Mouse (Mus musculus) hindbrain, embryonic 15.5 days (tissue): Measurements from ENCODE around the gene R3hdm2. TPM values are rescaled to one million over a fixed set of nuclear protein-coding genes. Genes with fewer than 3 reads are reported as not detected.

Experiments
- ATAC-seq: fragments of 200-750 bp; cut with Nextera tagmentation; 2 replicates; pipeline ENCODE4 v1.8.0; 2017; ENCODE audit warnings: low read depth, moderate number of reproducible peaks, moderate TSS enrichment; ENCODE audit not compliant: low FRiP score
- H3K27ac ChIP-seq: fragments of 300-500 bp; sonication (generic); replicated peaks from 2 replicates; pipeline ENCODE4 v1.5.1; 2015; ENCODE audit warnings: mild to moderate bottlenecking, inconsistent platforms
- H3K27me3 ChIP-seq: fragments of 300-500 bp; sonication (generic); 2 replicates; pipeline ENCODE4 v1.6.1; 2015; ENCODE audit warnings: control low read depth, inconsistent platforms
- H3K36me3 ChIP-seq: fragments of 300-500 bp; sonication (generic); 2 replicates; pipeline ENCODE4 v1.6.1; 2015; ENCODE audit warnings: control low read depth, inconsistent platforms
- H3K4me1 ChIP-seq: fragments of 300-500 bp; sonication (generic); replicated peaks from 2 replicates; pipeline ENCODE4 v1.6.1; 2015; ENCODE audit warnings: control low read depth, inconsistent platforms
- H3K4me2 ChIP-seq: fragments of 300-500 bp; sonication (generic); 2 replicates; pipeline ENCODE4 v1.6.1; 2015; ENCODE audit warnings: moderate library complexity, mild to moderate bottlenecking, inconsistent platforms
- H3K4me3 ChIP-seq: fragments of 300-500 bp; sonication (generic); 2 replicates; pipeline ENCODE4 v1.5.1; 2015; ENCODE audit warnings: mild to moderate bottlenecking, inconsistent platforms
- H3K9ac ChIP-seq: fragments of 300-500 bp; sonication (generic); 2 replicates; pipeline ENCODE4 v1.6.1; 2015; ENCODE audit warnings: inconsistent platforms
- H3K9me3 ChIP-seq: fragments of 300-500 bp; sonication (generic); 2 replicates; pipeline ENCODE4 v1.6.1; 2016; ENCODE audit warnings: control low read depth, inconsistent platforms
- WGBS: fragments of 180-500 bp; shearing (Covaris S2); methylation state at CpG from one replicate; pipeline ENCODE4 v1.1.7; 2015; 5-methylcytosine and 5-hydroxymethylcytosine counted together
- polyA plus RNA-seq: library from polyadenylated mRNA; unstranded; fragments of >200 nt; fragmentation: Nextera tagmentation; extraction: Ambion mirVana; gene quantifications from 2 replicates; pipeline ENCODE4 v1.2.1, GENCODE M21; 2015

R3hdm2 gene
- polyA plus RNA-seq, 1 experiment from 2014 or later = 38.8 TPM

DNA sequence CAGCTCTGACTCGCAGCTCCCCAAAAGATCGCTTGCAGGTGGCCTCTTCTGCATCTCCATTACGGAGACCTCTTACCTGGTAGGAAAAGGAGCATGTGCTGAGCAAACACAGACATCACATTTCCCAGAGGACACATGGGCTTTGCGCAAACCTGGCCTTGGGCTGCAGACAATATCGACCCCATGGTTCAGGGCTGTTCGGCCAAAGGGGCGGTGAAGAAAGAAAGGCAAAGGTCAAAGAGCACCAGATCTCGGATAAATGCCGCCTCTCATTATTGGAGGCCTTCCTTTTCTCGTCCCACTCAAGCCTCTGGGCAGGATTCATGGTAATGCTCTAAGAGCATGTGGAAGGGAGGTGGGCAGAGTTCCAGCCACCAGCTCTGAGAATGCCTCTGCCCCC is 24.8 kb upstream of the R3hdm2 start:
- 48% methylated on average over 10 of the region's 10 CpGs for WGBS
- Histone ChIP-seq H3K4me2 (no peak overlapping the region), H3K27me3 (0 out of 2 replicates have a peak, but pooled peaks cover 3% of the 10 kb centered on the region), H3K9ac (no peak overlapping the region), H3K4me3 (no peak overlapping the region), H3K27ac (no peak overlapping the region), H3K36me3 (no peaks in the 10 kb centered on the region), H3K4me1 (peaks cover 7% of the 10 kb centered on the region; the same call in 1 of the 2 replicates), H3K9me3 (no peaks in the 10 kb centered on the region)
- ATAC-seq = no peak

DNA sequence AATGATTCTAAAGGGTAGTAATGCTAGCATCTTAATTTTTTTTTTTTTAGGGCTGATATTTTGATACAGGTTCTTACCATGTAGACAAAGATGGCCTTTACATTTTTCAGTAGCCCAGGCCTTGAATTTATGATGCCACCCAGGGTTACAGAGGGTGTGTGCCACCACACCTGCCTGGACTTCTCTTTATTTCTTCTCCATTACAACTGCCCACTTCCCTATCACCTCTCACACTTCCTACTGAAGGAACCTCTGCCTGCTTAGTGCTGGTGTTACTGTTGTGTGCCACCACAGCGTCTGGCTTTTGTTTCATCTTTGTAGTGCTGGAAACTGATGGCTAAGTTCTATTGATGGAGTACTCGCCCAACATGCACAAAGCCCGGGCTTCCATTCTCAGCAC is 19.4 kb upstream of the R3hdm2 start:
- Histone ChIP-seq H3K27ac (no peak overlapping the region), H3K4me3 (no peak overlapping the region)
- 87% methylated on average over 3 of the region's 3 CpGs for WGBS

DNA sequence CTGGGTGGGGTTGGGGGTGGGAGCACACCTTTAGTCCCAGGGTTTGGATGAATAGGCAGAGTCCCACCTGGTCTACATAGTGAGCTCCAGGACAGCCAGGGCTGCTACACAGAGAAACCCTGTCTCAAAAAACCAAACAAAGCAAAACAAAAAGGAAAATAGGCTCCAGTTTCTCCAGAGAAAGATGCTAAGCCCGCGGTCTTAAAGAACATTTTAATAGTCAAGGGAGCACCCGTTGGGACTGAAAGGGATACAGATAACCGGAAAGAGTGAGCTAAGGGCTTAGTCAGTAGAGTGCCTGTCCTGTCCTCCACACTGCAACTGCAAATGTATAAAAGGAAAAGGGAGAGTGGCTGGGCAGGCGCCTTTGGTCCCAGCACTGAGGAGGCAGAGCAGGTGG is 13.0 kb upstream of the R3hdm2 start:
- H3K36me3 ChIP-seq = no peaks in the 10 kb centered on the region
- ATAC-seq = no peak
- H3K4me1 ChIP-seq = no peaks in the 10 kb centered on the region
- H3K4me2 ChIP-seq = no peak overlapping the region
- H3K4me3 ChIP-seq = no peak overlapping the region
- H3K27ac ChIP-seq = no peak overlapping the region
- WGBS = 76% methylated on average over 5 of the region's 5 CpGs
- H3K9me3 ChIP-seq = no peaks in the 10 kb centered on the region
- no peaks in the 10 kb centered on the region for H3K27me3 ChIP-seq
- H3K9ac ChIP-seq = no peak overlapping the region

More for the DNA sequence above, 19.4 kb upstream of the R3hdm2 start:
- no peak for ATAC-seq
- Histone ChIP-seq H3K36me3 (no peaks in the 10 kb centered on the region), H3K9me3 (no peaks in the 10 kb centered on the region), H3K4me2 (no peak overlapping the region), H3K4me1 (no peaks in the 10 kb centered on the region), H3K9ac (no peak overlapping the region), H3K27me3 (no peaks in the 10 kb centered on the region)

DNA sequence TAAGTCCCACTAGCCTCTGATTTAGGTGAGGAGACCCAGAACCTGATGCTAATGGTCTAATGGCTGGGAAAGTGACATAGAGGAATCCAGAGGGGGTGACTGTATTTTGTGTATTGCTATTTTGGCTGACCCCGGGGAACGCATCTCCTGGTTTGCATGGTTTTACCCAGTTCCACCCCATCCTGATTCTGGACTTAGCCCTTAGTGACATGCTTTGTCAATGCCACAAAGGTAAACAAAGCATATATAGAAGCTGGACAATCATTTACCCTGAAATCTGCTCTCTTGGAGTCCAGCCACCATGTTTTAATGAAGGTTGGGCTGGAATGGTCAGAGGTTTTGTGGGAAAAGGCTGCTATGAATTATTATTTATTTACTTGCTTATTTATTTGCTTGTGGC is 11.9 kb upstream of the R3hdm2 start:
- Histone ChIP-seq H3K4me1 (no peaks in the 10 kb centered on the region), H3K9ac (no peak overlapping the region), H3K36me3 (no peaks in the 10 kb centered on the region), H3K27me3 (no peaks in the 10 kb centered on the region), H3K27ac (no peak overlapping the region), H3K9me3 (no peaks in the 10 kb centered on the region), H3K4me3 (no peak overlapping the region), H3K4me2 (no peak overlapping the region)
- no peak for ATAC-seq
- 60% methylated on average over 2 of the region's 2 CpGs for WGBS

DNA sequence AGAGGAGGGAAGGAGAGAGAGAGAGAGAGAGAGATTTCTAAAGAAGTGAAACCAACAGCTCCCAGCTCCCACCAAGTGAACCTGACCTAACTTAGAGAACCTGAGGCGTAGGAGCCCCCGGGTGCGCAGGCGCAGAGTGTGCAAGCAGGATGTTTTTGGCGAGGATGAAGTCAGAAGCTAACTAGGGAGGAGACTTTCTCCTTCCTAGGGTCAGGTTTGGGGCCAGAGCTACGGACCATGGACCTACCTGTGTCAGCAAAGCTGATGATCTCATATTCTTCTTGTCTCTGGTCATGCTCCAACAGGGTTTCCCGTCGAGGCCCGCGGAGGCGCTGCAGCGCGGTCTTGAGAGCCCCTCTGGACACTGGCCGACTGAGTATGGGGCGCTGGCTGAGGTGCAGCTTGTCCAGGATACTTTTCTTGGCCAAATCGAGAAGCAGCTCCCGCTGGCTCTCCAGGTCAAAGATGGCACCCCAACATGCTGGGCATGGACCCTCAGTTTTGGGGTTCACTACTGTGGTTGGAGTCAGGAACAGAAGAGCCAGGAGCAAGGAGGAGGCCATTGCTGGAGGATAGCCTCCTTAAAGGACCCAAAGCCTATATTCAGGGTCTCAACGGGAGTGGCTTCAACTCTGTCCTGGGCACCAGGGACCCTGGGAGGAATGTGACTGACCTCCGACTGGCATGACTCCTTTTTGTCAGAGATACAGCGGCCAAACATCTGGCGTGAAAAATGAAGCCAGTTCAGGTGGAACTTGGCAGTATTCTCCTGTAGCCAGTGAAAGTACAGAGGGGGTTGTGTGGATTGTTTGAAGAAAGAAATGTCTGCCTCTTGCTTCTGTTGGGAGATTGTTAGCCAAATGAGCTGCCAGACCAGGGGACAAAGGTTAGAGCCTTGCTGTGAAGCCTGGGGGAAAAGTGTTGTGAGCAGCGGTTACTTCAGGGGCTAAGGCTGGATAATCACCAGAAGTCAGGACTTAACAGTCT is 10.0 kb upstream of the R3hdm2 start, which contains the start of gene Inhbc:
Gene Inhbc, minus strand, starts transcription at position 598 of the 987 bp plus-strand sequence.
- Histone ChIP-seq H3K4me3 (no peak within 1 kb of the TSS), H3K36me3 (no peaks in the 10 kb centered on the region), H3K9me3 (no peaks in the 10 kb centered on the region), H3K27me3 (no peaks in the 10 kb centered on the region), H3K4me1 (no peaks in the 10 kb centered on the region), H3K27ac (no peak within 1 kb of the TSS), H3K4me2 (no peak within 1 kb of the TSS), H3K9ac (no peak within 1 kb of the TSS)
- WGBS = 78% methylated on average over 22 of the region's 22 CpGs
- ATAC-seq = no peak

DNA sequence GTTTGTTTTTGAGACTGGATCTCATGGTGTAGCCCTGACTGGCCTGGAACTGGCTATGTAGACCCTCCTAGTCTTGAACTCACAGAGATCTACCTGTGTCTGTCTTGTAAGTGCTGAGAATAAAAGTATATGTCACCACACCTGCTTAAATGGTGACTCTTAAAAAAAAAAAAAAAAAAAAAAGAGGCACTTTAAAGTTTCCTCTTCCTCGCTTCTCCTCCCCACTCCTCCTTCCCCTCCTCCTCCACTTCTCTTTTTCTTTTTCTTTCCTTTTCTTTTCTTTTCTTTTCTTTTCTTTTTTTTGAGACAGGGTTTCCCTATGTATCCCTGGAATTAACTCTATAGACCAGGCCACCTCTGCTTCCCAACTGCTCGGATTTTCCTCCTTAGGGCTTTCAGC is 9.1 kb upstream of the R3hdm2 start:
- Histone ChIP-seq H3K27ac (no peak overlapping the region), H3K9me3 (no peaks in the 10 kb centered on the region), H3K4me1 (no peaks in the 10 kb centered on the region), H3K4me3 (no peak overlapping the region), H3K36me3 (no peaks in the 10 kb centered on the region), H3K4me2 (no peak overlapping the region), H3K9ac (no peak overlapping the region), H3K27me3 (no peaks in the 10 kb centered on the region)
- 59% methylated on average over 2 of the region's 2 CpGs for WGBS
- ATAC-seq = no peak

DNA sequence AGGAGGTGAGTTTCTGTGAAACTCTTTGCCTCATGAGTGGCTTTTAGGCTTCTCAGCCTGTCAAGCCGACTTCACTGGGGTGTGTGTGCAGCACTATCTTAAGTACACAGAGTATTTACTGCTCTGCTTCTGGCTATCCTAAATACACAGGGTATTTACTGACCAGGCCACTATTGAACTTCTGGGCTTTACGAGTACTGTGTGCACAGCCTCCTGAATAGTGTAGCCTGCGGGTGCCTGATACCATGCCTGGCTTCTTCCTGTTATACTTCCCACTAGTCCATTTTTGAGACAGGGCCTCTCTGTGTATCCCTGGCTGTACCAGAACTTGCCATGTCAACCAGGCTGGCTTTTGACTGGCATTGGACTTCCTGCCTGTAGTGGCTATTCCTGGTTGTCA is 2.4 kb upstream of the R3hdm2 start:
- Histone ChIP-seq H3K27me3 (no peaks in the 10 kb centered on the region), H3K36me3 (no peaks in the 10 kb centered on the region), H3K4me2 (no peak overlapping the region), H3K4me1 (peaks cover 11% of the 10 kb centered on the region), H3K9ac (no peak overlapping the region), H3K27ac (no peak overlapping the region), H3K9me3 (no peaks in the 10 kb centered on the region), H3K4me3 (no peak overlapping the region)
- no peak for ATAC-seq
- 83% methylated on average over 3 of the region's 3 CpGs for WGBS

DNA sequence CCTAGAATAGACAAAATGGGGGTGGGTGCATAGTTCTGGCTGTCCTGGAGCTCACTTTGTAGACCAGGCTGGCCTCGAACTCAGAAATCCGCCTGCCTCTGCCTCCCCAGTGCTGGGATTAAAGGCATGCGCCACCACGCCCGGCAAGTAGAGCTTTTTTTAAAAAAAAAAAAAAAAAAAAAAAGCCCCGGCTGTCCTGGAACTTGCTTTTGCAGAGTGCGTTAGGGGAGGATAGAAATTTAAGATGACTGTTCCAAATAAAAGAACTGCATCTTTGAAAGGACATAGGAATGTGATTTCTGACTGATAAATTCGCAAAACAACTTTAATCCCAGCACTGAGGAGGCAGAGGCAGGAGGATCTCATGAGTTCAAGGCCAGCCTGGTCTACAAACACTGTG is 473 bp upstream of the R3hdm2 start:
- H3K36me3 ChIP-seq = no peaks in the 10 kb centered on the region
- H3K4me2 ChIP-seq = peak overlapping the region; percentile 69
- H3K4me3 ChIP-seq = peak overlapping the region; percentile 75
- H3K4me1 ChIP-seq = peaks cover 17% of the 10 kb centered on the region
- WGBS = 89% methylated on average over 8 of the region's 8 CpGs
- ATAC-seq = no peak
- no peaks in the 10 kb centered on the region for H3K27me3 ChIP-seq
- H3K9ac ChIP-seq = no peak overlapping the region
- no peaks in the 10 kb centered on the region for H3K9me3 ChIP-seq
- peak overlapping the region; percentile 92 for H3K27ac ChIP-seq

DNA sequence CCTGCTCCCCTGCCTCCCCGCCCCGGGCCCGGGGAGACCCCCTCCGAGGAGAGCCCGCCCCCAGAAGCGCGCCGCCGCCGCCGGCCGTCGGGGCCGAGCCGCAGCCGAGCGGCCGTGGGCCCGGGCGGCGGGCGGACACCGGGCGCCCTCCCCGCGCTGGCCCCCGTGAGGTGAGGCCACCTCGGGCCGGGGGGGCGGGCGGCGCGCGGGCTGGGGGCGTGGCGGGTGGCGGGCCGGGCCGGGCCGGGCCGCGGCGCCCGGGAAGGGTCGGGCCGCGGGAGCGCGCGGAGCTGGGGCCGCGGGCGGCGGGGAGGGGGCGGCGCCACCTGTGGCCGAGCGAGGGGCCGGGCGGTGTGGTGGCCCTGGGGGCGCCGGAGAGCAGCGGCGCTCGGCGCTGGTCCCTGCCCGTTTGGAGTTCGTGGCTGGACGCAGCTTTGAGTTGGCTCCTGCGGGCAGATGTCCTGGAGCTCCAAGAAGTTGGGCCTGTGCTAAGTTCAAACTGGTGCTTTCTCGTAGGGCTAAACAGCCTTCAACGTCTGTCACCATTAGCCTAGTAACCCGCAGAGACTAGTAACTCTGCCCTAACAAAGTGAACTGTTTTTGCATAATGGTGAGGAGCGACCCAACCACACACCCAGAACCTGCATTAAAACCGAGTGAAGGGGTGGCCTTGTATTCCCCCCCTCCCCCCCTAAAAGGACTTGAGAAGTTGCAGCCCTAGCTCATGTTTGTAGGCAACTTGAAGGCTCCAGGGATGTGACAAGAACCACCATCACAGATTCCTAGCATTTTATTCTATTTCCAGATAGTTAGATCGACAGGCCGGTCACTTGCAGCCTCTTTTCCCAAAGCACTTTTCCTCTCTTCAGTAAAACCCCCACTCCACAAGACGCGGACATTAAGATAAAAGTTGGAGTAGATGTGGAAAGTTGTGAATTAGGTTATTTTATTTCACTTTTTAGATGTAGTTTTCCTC is 928 bp downstream of the R3hdm2 start:
- Histone ChIP-seq H3K9me3 (no peaks in the 10 kb centered on the region), H3K4me2 (peak overlapping the region; percentile 69), H3K4me1 (peaks cover 17% of the 10 kb centered on the region), H3K9ac (peak overlapping the region; percentile 77), H3K27me3 (no peaks in the 10 kb centered on the region), H3K4me3 (peak overlapping the region; percentile 75), H3K27ac (peak overlapping the region; percentile 92), H3K36me3 (no peaks in the 10 kb centered on the region)
- 2% methylated on average over 29 of the region's 79 CpGs for WGBS
- ATAC-seq = peak; percentile 88

DNA sequence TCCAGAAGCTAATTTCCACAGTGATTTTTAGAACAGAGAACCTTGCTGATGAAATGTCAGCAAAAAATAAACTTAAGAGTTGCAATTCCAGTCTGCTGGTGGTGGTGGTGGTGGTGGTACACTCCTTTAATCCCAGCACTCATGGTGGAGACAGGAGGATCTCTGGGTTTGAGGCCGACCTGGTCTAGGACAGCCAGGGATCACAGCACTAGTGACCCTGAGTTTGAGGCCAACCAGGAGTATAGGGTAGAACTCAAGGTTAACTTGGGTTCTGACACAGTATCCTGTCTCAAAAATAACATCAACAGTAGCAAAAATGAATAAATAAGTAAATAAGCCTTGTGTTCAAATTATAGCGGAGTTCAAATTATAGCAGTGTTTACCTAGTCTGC is 1.6 kb downstream of the R3hdm2 start:
- Histone ChIP-seq H3K27ac (peak overlapping the region; percentile 92; the same call in 1 of the 2 replicates), H3K36me3 (no peaks in the 10 kb centered on the region), H3K9ac (0 out of 2 replicates have a peak overlapping the region, but pooled peaks have one; percentile 29), H3K4me1 (peaks cover 17% of the 10 kb centered on the region), H3K4me2 (peak overlapping the region; percentile 69), H3K27me3 (no peaks in the 10 kb centered on the region), H3K9me3 (no peaks in the 10 kb centered on the region), H3K4me3 (peak overlapping the region; percentile 75)
- whole genome bisulfite sequencing = 60% methylated on average over 2 of the region's 2 CpGs
- ATAC-seq = no peak

DNA sequence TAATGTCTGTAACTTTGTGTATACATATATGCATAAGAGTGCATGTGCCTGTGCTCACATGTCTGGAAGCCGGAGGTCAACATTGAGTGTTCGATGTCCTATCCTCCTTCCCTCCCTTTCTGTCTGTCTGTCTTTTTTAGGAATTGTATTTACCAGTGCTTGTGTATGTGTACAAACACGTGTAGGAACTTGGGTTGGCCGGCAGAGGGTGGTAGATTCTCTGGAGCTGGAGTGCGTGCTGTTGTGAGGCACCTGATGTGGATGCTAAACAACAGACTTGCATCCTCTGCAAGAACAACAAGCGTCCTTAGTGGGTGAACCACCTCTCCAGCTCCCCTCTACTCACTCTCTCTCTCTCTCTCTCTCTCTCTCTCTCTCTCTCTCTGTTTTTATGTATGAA is 11.6 kb downstream of the R3hdm2 start:
- H3K27ac ChIP-seq = no peak overlapping the region
- H3K36me3 ChIP-seq = peaks cover 2% of the 10 kb centered on the region; the same call in 1 of the 2 replicates
- H3K9ac ChIP-seq = no peak overlapping the region
- 89% methylated on average over 6 of the region's 6 CpGs for WGBS
- ATAC-seq = no peak
- no peaks in the 10 kb centered on the region for H3K27me3 ChIP-seq
- no peaks in the 10 kb centered on the region for H3K9me3 ChIP-seq
- H3K4me3 ChIP-seq = no peak overlapping the region
- no peak overlapping the region for H3K4me2 ChIP-seq
- H3K4me1 ChIP-seq = no peaks in the 10 kb centered on the region

DNA sequence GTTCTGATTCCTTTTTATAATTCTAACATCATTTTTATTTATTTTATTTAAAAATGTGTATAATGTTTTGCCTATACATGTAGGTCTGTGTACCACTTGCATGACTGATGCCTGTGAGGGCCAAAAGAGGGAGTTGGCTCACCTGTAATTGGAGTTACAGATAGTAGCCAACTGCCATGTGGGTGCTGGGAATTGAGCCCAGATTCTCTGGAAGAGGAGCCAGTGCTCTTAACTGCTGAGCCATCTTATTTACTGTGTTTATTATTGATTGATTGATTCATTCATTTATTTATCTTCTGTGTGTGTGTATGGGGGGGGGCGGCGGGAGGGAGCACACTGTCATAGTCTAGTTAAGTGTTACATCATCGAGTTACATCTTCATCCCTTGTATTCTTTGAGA is 24.6 kb downstream of the R3hdm2 start:
- no peaks in the 10 kb centered on the region for H3K9me3 ChIP-seq
- no peak overlapping the region for H3K4me3 ChIP-seq
- no peak overlapping the region for H3K4me2 ChIP-seq
- H3K27ac ChIP-seq = no peak overlapping the region
- WGBS = 96% methylated on average over 3 of the region's 3 CpGs
- ATAC-seq = no peak
- no peaks in the 10 kb centered on the region for H3K4me1 ChIP-seq
- H3K27me3 ChIP-seq = no peaks in the 10 kb centered on the region
- H3K9ac ChIP-seq = no peak overlapping the region
- peaks cover 23% of the 10 kb centered on the region for H3K36me3 ChIP-seq
